Mouse (Mus musculus): ENCODE measurements around the gene Ager.

GRCm38 (mm10) chr17:34567311-34567710 lies 30.4 kb upstream of the Ager start:
- TF ChIP-seq CTCF (IDR thresholded peaks at IDR 0.05; ENCODE audit: low read depth) = no peak
- no peak for TF ChIP-seq EP300 (optimal IDR thresholded peaks at IDR 0.05)
